Mouse (Mus musculus) frontal cortex, adult 2 months (tissue): ENCODE results near the gene Lrrc19. TPM values are rescaled to one million over a fixed set of nuclear protein-coding genes. Genes with fewer than 3 reads are reported as not detected.
"Not testable (repeated sequence)": the region's sequence is repeated elsewhere in the genome, so short reads cannot be mapped to it uniquely, and the experiment has no call there.

Source experiments
- DNase-seq, 2 experiments: peaks; one replicate each; pipeline ENCODE4 v3.0.0; 2022; ENCODE audit warnings: low spot score in 1 of 2; ENCODE audit errors: extremely low spot score in 1 of 2
- polyA plus RNA-seq: library from polyadenylated mRNA; depleted of rRNA; stranded (reverse); fragments of >200 nt; gene quantifications from 2 replicates; pipeline ENCODE4 v1.2.3, GENCODE M21; 2012; rRNA removed

Gene Lrrc19
- not detected in 2 replicates for polyA plus RNA-seq

GRCm38 (mm10) chr4:94649920-94650319 lies at the start of gene Lrrc19:
Lrrc19 (minus strand) TSS chr4:94650144.
- no peak for DNase-seq

- DNase-seq, result no peak
These were observed 46.4 kb upstream of the Lrrc19 start for GRCm38 (mm10) chr4:94696368-94696767.

GRCm38 (mm10) chr4:94692175-94692574 lies 42.2 kb upstream of the Lrrc19 start:
- DNase-seq, result no peak

GRCm38 (mm10) chr4:94691078-94691477 lies 41.1 kb upstream of the Lrrc19 start:
- no peak for DNase-seq

- DNase-seq, result not testable (repeated sequence)
These were observed 39.9 kb upstream of the Lrrc19 start for GRCm38 (mm10) chr4:94689804-94690203.

- no peak for DNase-seq
These were observed 33.4 kb upstream of the Lrrc19 start for GRCm38 (mm10) chr4:94683305-94683704.

GRCm38 (mm10) chr4:94682029-94682428 lies 32.1 kb upstream of the Lrrc19 start:
- DNase-seq, result no peak

GRCm38 (mm10) chr4:94681181-94681580 lies 31.2 kb upstream of the Lrrc19 start:
- DNase-seq, result no peak

- DNase-seq, result no peak
These were observed 30.7 kb upstream of the Lrrc19 start for GRCm38 (mm10) chr4:94680662-94681061.

GRCm38 (mm10) chr4:94669718-94670117 lies 19.8 kb upstream of the Lrrc19 start:
- DNase-seq, result peak in 1 of 2 experiments; percentile 42

- not testable (repeated sequence) for DNase-seq
These were observed 657 bp upstream of the Lrrc19 start for GRCm38 (mm10) chr4:94650426-94651175.

- DNase-seq, result peak in 1 of 2 experiments; percentile 18
These were observed 6.8 kb downstream of the Lrrc19 start for GRCm38 (mm10) chr4:94643141-94643540.

- no peak for DNase-seq
These were observed 29.9 kb downstream of the Lrrc19 start for GRCm38 (mm10) chr4:94620077-94620476.

- no peak for DNase-seq
These were observed 35.3 kb downstream of the Lrrc19 start for GRCm38 (mm10) chr4:94614627-94615006.

GRCm38 (mm10) chr4:94613972-94614626 lies 35.8 kb downstream of the Lrrc19 start, which contains the start of gene Ift74:
Ift74 (plus strand) TSS chr4:94614491.
- peak; percentile 90 to 98 for DNase-seq

- no peak for DNase-seq
These were observed 39.6 kb downstream of the Lrrc19 start for GRCm38 (mm10) chr4:94610339-94610738.

- DNase-seq, result no peak
These were observed 44.4 kb downstream of the Lrrc19 start for GRCm38 (mm10) chr4:94605591-94605990.

- no peak for DNase-seq
These were observed 45.4 kb downstream of the Lrrc19 start for GRCm38 (mm10) chr4:94604452-94605019.

GRCm38 (mm10) chr4:94603031-94603629 lies 46.8 kb downstream of the Lrrc19 start, which contains the start of gene Plaa:
Plaa (minus strand) TSS chr4:94603244.
- peak; percentile 89 to 93 for DNase-seq

GRCm38 (mm10) chr4:94602496-94603030 lies 47.4 kb downstream of the Lrrc19 start:
- DNase-seq, result peak in 1 of 2 experiments; percentile 36

GRCm38 (mm10) chr4:94601395-94601794 lies 48.5 kb downstream of the Lrrc19 start:
- DNase-seq, result no peak
